8 mouse cellular contexts compared by ENCODE assay signal in genomic region chr14:121450504-121451423, GRCm38 (mm10). TPM values are rescaled to one million over a fixed set of nuclear protein-coding genes. Genes with fewer than 3 reads are reported as not detected.
A peak's percentile ranks its signal among the peaks of the same experiment; 100 is the strongest.
DNase-seq lines count a peak whose midpoint lies in the region; ATAC-seq and TF ChIP-seq lines count a peak whose summit lies in the region.

No protein-coding gene starts in this region.

- no peaks in the 10 kb centered on the region for H3K36me3 ChIP-seq in hindbrain, embryonic 11.5 days (ENCODE audit: control insufficient read depth, insufficient read depth, low read length)
- no peaks in the 10 kb centered on the region for H3K36me3 ChIP-seq in lung, embryonic 16.5 days (ENCODE audit: control insufficient read depth, insufficient read depth, low read length)

- TF ChIP-seq CTCF in Patski (IDR thresholded peaks at IDR 0.05) = peak; percentile 87

- H3K4me3 ChIP-seq in hindbrain, embryonic 11.5 days (ENCODE audit: low read depth, low read length) = no peak overlapping the region
- H3K4me3 ChIP-seq in lung, embryonic 16.5 days (ENCODE audit: low read length) = peak overlapping the region; percentile 39

- CTCF ChIA-PET in Patski (lab: Charles Lee) = interaction anchor here (0.7 to 1.0 kb wide), 2 partner anchors 57 to 388 kb away, joined by 3 read pairs; no protein-coding TSS in a partner anchor

- H3K9me3 ChIP-seq in hindbrain, embryonic 11.5 days (ENCODE audit: control insufficient read depth, low read length) = no peaks in the 10 kb centered on the region
- peaks cover 5% of the 10 kb centered on the region; the same call in 1 of the 2 replicates for H3K9me3 ChIP-seq in lung, embryonic 16.5 days (ENCODE audit: control insufficient read depth, low read length)

- DNase-seq in Patski (ENCODE audit: low read depth, low spot score) = peak; percentile 66
- DNase-seq in cerebellum, postnatal 10 days = peak; percentile 70 to 73
- DNase-seq in frontal cortex, postnatal 10 days (ENCODE audit: low spot score in 2 of 2) = peak; percentile 21 to 31
- DNase-seq in hindbrain, embryonic 11.5 days (ENCODE audit: low spot score) = peak; percentile 74
- peak; percentile 54 to 56 for DNase-seq in layer of hippocampus, postnatal 10 days (ENCODE audit: low spot score in 2 of 2)
- peak; percentile 55 for DNase-seq in ovary, postnatal 36 days (ENCODE audit: low spot score)
- peak; percentile 70 for DNase-seq in thymus, postnatal 14 days

- 25% methylated on average over 18 of the region's 18 CpGs for WGBS in hindbrain, embryonic 11.5 days
- 18% methylated on average over 18 of the region's 18 CpGs for WGBS in lung, embryonic 16.5 days

- H3K27ac ChIP-seq in hindbrain, embryonic 11.5 days (ENCODE audit: low read depth, low read length) = no peak overlapping the region
- no peak overlapping the region for H3K27ac ChIP-seq in lung, embryonic 16.5 days (ENCODE audit: low read length)

- H3K27me3 ChIP-seq in Patski = no peaks in the 10 kb centered on the region
- no peaks in the 10 kb centered on the region for H3K27me3 ChIP-seq in hindbrain, embryonic 11.5 days (ENCODE audit: control insufficient read depth, insufficient read depth, low read length)
- no peaks in the 10 kb centered on the region; the same call in 1 of the 2 replicates for H3K27me3 ChIP-seq in lung, embryonic 16.5 days (ENCODE audit: control insufficient read depth, insufficient read depth, low read depth, low read length)

- H3K9ac ChIP-seq in hindbrain, embryonic 11.5 days (ENCODE audit: low read depth, low read length) = no peak overlapping the region
- peak overlapping the region; percentile 60 for H3K9ac ChIP-seq in lung, embryonic 16.5 days (ENCODE audit: low read length)

- in situ Hi-C loops in Patski (cut with MboI; ENCODE audit: low pct_unique_long_range_greater_than_20kb) = loop anchor here (5.0 to 10.0 kb wide), 4 partner anchors 63 to 616 kb away; no protein-coding TSS in a partner anchor

- H3K4me2 ChIP-seq in hindbrain, embryonic 11.5 days (replicated peaks; ENCODE audit: low read depth, low read length) = no peak overlapping the region
- peak overlapping the region; percentile 68 for H3K4me2 ChIP-seq in lung, embryonic 16.5 days (ENCODE audit: low read depth, low read length)

- no peaks in the 10 kb centered on the region for H3K4me1 ChIP-seq in hindbrain, embryonic 11.5 days (replicated peaks; ENCODE audit: control insufficient read depth, insufficient read depth, low read length)
- H3K4me1 ChIP-seq in lung, embryonic 16.5 days (replicated peaks; ENCODE audit: control insufficient read depth, insufficient read depth, low read length) = peaks cover 4% of the 10 kb centered on the region; the same call in 1 of the 2 replicates

- peak; percentile 95 for ATAC-seq in Patski
- no peak for ATAC-seq in hindbrain, embryonic 11.5 days (ENCODE audit: low FRiP score)
- ATAC-seq in lung, embryonic 16.5 days (ENCODE audit: low read depth) = peak; percentile 60

- POLR2A ChIA-PET in Patski (lab: Charles Lee) = no interaction called here

RNA-seq across cellular contexts. Expression of gene Slc15a1, which starts 54.3 kb away (rescaled TPM):
- polyA plus RNA-seq in Patski (2021) = 0.01 TPM
- polyA plus RNA-seq in hindbrain, embryonic 11.5 days (2014; fragmentation: Nextera tagmentation; extraction: Ambion mirVana) = 0.15 and 0.36 TPM in 2 replicates
- total RNA-seq in layer of hippocampus, postnatal 10 days (2021) = under 1 TPM; 0.11 to 0.18 TPM
- polyA plus RNA-seq in lung, embryonic 16.5 days (2015; fragmentation: Nextera tagmentation; extraction: Ambion mirVana) = 1.2 and 2.1 TPM in 2 replicates
